Mouse (Mus musculus): Measurements from ENCODE around the gene Eya3.

GRCm38 (mm10) chr4:132747664-132748259, 109.0 kb downstream of the Eya3 start:
- no peak for TF ChIP-seq TAL1 (IDR thresholded peaks at IDR 0.05; ENCODE audit: low read length)
- TF ChIP-seq GATA1 (IDR thresholded peaks at IDR 0.05; ENCODE audit: low read length) = no peak

Data from erythroblast, embryonic 14.5 days (primary cell).